Mouse (Mus musculus): Measurements from ENCODE around the gene Mfap3. TPM values are rescaled to one million over a fixed set of nuclear protein-coding genes. Genes with fewer than 3 reads are reported as not detected.

The Mfap3 gene
- polyA plus RNA-seq (2016; fragmentation: Nextera tagmentation; extraction: Ambion mirVana) = 14.6 and 15.9 TPM in 2 replicates

DNA sequence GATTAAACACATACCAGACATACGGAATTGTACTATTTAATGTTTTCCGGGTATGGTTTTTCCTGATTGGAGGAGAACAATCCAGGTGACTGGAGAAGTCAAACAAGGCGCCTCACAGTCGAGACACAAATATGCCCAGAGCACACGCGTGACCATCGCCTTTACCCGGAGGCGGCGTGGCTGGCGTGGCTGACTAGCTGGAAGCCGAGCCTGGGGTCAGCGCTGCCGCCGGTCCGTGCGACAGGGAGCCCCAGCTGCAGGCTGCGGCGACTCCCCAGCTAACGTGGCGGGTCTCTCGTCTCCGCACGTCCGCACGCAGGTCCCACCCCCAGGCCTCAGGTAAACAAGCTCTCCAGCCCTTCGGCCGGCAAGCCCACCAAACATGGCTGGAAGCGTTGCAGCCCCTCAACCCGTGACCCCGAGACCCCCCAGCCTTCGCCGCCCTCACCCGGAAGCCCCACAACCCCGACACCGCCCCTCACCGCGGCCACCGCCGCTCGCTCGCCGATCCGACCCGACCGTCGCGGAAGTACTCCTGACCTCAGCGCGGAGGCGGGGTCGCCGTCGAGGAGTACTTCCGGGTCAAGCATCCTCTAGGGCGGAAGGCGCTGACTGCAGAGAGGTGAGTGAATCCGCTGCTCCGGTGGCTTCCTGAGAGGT lies at the start of gene Mfap3, which contains the start of gene Fam114a2:
Gene Mfap3, plus strand, starts transcription at position 574 of the 660 bp plus-strand sequence.
Gene Fam114a2, minus strand, starts transcription at position 527 of the 660 bp plus-strand sequence.
- peak; percentile 96 for ATAC-seq
- Histone ChIP-seq H3K9me3 (replicated peaks) (no peaks in the 10 kb centered on the region), H3K36me3 (peaks cover 20% of the 10 kb centered on the region), H3K4me2 (peak within 1 kb of the TSS; percentile 84), H3K27ac (peak within 1 kb of the TSS; percentile 73), H3K4me3 (peak within 1 kb of the TSS; percentile 96), H3K27me3 (replicated peaks) (no peaks in the 10 kb centered on the region), H3K9ac (peak within 1 kb of the TSS; percentile 90), H3K4me1 (peaks cover 27% of the 10 kb centered on the region)
- WGBS (ENCODE audit: insufficient replicate concordance) = under 1% methylated on average over 59 of the region's 59 CpGs

DNA sequence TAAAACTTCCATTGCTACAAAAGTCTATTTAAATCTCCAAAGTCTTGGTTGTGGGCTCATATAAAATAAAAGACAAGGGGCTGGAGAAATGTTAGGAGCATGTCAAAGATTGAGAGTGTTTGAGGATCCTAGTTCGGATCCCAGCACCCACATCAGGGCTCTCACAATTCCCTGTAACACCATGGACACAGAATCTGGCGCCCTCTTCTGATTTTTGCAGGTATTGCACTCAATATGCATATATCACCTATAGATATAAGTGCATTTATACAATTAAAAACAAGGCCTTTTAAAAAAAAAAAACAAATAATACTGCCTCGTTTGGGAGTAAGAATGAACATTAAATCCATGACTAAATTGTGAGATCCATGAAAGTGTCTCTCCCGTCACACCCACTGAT lies 49.8 kb upstream of the Mfap3 start:
- Histone ChIP-seq H3K4me2 (no peak overlapping the region), H3K4me3 (no peak overlapping the region), H3K36me3 (no peaks in the 10 kb centered on the region), H3K9ac (no peak overlapping the region), H3K27me3 (replicated peaks) (peaks cover 5% of the 10 kb centered on the region; the same call in 1 of the 2 replicates), H3K9me3 (replicated peaks) (no peaks in the 10 kb centered on the region), H3K4me1 (no peaks in the 10 kb centered on the region), H3K27ac (no peak overlapping the region)
- WGBS (ENCODE audit: insufficient replicate concordance) = 50% methylated on average over 4 of the region's 4 CpGs
- ATAC-seq = no peak

DNA sequence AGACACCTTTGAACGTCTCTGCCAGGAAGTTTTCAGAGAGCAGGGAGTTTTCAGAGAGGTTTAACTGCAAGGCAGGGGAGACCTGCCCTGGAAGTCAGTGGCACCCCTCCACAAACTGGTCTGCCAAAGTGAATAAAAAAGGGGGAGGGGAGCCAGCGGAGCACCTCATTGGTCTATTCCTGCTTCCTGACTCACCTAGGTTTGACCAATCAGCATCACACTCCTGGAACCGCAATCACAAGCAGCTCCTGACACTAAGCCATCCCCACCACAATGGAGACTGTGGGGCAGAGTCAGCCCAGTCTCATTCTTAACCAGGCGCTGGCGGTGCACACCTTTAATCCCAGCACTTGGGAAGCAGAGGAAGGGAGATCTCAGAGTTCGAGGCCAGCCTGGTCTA lies 48.4 kb upstream of the Mfap3 start:
- Histone ChIP-seq H3K9ac (no peak overlapping the region), H3K4me1 (no peaks in the 10 kb centered on the region), H3K36me3 (no peaks in the 10 kb centered on the region), H3K4me3 (no peak overlapping the region), H3K27me3 (replicated peaks) (peaks cover 5% of the 10 kb centered on the region; the same call in 1 of the 2 replicates), H3K9me3 (replicated peaks) (no peaks in the 10 kb centered on the region), H3K27ac (no peak overlapping the region), H3K4me2 (no peak overlapping the region)
- 34% methylated on average over 6 of the region's 6 CpGs for WGBS (ENCODE audit: insufficient replicate concordance)
- ATAC-seq = no peak

DNA sequence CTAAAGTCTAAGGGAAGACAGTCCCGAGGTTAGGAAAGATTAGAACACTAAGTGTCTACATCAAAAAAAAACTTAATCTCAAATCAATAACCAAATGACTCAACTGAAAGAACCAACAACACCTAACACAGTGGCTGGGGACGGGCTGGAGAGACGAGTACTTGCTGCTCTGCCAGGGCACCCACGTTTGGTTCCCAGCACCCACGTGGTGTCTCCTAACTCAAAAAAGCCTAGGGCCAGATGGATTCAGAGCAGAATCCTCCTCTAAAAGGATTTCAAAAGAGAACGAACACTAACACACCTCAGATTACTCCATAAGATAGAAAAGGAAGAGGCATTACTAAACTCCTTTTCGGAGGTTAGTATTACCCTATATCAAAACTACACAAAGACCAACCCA lies 47.5 kb upstream of the Mfap3 start:
- Histone ChIP-seq H3K27me3 (replicated peaks) (peaks cover 5% of the 10 kb centered on the region; the same call in 1 of the 2 replicates), H3K4me3 (no peak overlapping the region), H3K36me3 (no peaks in the 10 kb centered on the region), H3K4me2 (no peak overlapping the region), H3K4me1 (no peaks in the 10 kb centered on the region), H3K27ac (no peak overlapping the region), H3K9me3 (replicated peaks) (no peaks in the 10 kb centered on the region), H3K9ac (no peak overlapping the region)
- no peak for ATAC-seq
- WGBS (ENCODE audit: insufficient replicate concordance) = 63% methylated on average over 7 of the region's 7 CpGs

DNA sequence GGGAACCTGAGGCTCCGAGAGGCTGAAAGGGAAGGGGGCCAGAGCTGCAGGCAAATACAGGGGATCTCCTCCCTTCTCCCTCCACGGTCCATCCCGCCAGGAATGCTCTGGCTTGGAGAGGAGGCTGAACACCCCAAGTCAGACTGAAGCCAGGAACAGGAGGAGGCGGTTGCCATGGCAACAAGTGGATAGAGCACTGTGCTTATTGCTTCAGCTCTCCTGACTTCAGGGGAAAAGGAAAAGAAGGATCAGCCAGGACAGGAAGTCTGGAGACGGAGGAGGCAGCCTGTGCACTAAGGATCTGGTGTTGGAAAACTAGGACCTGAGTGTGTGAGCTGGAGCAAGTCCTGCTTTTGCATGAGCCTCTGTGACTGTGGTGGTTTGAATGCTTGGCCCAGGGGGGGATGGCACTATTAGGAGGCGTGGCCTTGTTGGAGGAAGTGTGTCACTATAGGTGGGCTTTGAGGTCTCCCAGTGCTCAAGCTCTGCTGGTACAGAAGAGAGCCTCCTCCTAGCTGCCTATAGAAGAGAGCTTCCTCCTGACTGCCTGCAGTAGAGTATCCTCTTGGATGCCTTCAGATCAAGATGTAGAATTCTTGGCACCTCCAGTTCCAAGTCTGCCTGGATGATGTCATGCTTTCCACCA lies 44.0 kb upstream of the Mfap3 start:
- H3K9me3 ChIP-seq (replicated peaks) = no peaks in the 10 kb centered on the region
- H3K36me3 ChIP-seq = peaks cover 3% of the 10 kb centered on the region
- H3K4me3 ChIP-seq = no peak overlapping the region
- H3K9ac ChIP-seq = no peak overlapping the region
- H3K27ac ChIP-seq = no peak overlapping the region
- H3K27me3 ChIP-seq (replicated peaks) = peaks cover 5% of the 10 kb centered on the region; the same call in 1 of the 2 replicates
- H3K4me2 ChIP-seq = no peak overlapping the region
- 60% methylated on average over 6 of the region's 6 CpGs for WGBS (ENCODE audit: insufficient replicate concordance)
- H3K4me1 ChIP-seq = no peaks in the 10 kb centered on the region
- no peak for ATAC-seq

DNA sequence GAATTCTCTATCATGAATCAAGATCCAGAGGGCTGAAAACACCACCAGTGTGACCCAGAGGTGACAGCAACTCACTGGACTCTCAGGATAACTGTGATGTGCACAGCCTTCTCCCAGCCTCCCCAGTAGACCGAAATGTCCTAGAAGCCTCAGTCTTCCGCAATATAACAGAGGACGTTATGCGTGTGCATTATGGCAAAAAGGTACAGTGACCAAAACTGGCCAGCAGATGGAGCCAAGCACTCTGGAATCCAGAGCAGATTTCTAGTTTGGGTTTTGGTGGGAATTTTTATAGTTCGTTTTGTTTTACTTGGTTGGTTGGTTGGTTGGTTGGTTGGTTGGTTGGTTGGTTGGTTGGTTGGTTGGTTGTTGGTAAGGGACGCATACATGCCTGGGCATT lies 43.3 kb upstream of the Mfap3 start:
- no peak overlapping the region for H3K4me2 ChIP-seq
- peaks cover under 1% of the 10 kb centered on the region; the same call in 1 of the 2 replicates for H3K27me3 ChIP-seq (replicated peaks)
- no peaks in the 10 kb centered on the region for H3K9me3 ChIP-seq (replicated peaks)
- H3K9ac ChIP-seq = no peak overlapping the region
- H3K4me3 ChIP-seq = no peak overlapping the region
- 45% methylated on average over 6 of the region's 6 CpGs for whole genome bisulfite sequencing (ENCODE audit: insufficient replicate concordance)
- peaks cover 9% of the 10 kb centered on the region for H3K36me3 ChIP-seq
- no peak for ATAC-seq
- no peaks in the 10 kb centered on the region for H3K4me1 ChIP-seq
- H3K27ac ChIP-seq = no peak overlapping the region

DNA sequence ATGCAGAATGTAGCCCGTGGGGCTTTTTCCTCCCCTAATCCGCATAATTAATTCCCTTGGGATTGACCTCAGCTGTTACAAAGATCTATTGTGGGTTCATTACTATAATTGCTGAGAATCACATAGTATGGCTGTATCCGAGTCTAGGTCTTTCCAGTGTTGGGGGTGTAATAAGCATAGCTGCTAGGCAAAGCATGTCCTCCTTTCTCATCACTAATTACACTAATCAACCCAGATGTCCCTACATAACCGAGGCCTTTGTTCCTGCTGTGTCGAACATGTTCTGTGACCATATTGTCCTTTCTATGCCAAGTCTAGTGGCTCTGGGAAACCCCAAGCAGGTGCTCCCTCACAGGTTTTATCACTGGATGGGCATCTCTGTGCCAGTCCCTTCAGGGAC lies 40.4 kb upstream of the Mfap3 start:
- no peaks in the 10 kb centered on the region for H3K4me1 ChIP-seq
- no peaks in the 10 kb centered on the region for H3K9me3 ChIP-seq (replicated peaks)
- H3K9ac ChIP-seq = no peak overlapping the region
- H3K4me3 ChIP-seq = no peak overlapping the region
- H3K27me3 ChIP-seq (replicated peaks) = no peaks in the 10 kb centered on the region
- no peak for ATAC-seq
- H3K27ac ChIP-seq = no peak overlapping the region
- peaks cover 32% of the 10 kb centered on the region for H3K36me3 ChIP-seq
- 74% methylated on average over 5 of the region's 5 CpGs for WGBS (ENCODE audit: insufficient replicate concordance)
- H3K4me2 ChIP-seq = no peak overlapping the region

DNA sequence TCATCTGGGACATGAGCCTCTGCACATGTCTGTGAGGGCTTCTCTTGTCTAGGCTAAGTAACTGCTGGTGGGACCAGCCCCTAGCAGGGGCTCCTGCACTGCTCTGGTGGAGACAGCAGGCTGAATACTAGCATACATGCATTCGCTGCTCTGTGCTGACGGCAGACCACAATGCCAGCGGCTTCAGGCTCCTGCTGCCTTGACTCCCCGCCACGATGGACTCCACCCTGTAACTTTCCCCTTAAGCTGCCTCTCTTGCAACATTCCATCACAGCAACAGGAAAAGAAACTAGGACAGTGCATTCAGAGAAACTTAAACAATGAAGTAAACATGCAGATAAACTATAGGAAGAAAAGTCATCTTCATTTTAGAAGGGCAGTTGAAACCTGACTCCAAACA lies 30.0 kb upstream of the Mfap3 start:
- no peak overlapping the region for H3K4me2 ChIP-seq
- no peak overlapping the region for H3K9ac ChIP-seq
- H3K4me1 ChIP-seq = no peaks in the 10 kb centered on the region
- WGBS (ENCODE audit: insufficient replicate concordance) = 76% methylated on average over 5 of the region's 5 CpGs
- H3K27ac ChIP-seq = no peak overlapping the region
- no peaks in the 10 kb centered on the region for H3K27me3 ChIP-seq (replicated peaks)
- no peak for ATAC-seq
- H3K4me3 ChIP-seq = no peak overlapping the region
- no peaks in the 10 kb centered on the region for H3K9me3 ChIP-seq (replicated peaks)
- peaks cover 80% of the 10 kb centered on the region for H3K36me3 ChIP-seq

DNA sequence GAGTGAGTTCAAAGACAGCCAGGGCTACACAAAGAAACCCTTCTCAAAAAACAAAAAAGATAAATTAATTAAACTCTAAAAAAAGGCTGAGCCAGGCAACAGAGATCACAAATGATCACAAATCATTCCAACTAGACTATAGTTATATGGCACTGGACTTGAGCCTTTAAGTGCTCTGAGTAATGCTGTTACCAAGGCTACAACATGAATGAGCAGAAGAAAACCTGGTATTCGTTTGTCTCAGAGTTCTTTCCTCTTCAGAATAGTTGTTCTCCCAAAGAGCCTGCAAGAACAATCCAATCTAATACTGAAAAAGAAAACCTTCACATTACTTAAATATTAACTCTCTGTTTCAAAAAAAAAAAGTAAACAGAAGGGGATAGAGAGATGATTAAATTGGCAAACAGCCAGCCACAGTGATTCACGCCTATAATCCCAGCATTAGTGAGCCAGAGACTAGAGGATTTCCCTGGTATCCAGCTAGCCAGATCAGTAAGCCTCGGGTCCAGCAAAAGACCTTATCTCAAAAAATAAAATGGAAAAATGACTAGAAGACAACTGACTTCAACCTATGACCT lies 21.9 kb upstream of the Mfap3 start:
- no peak overlapping the region for H3K27ac ChIP-seq
- ATAC-seq = no peak
- no peaks in the 10 kb centered on the region for H3K9me3 ChIP-seq (replicated peaks)
- no peak overlapping the region for H3K9ac ChIP-seq
- H3K36me3 ChIP-seq = peaks cover 92% of the 10 kb centered on the region
- no peak overlapping the region for H3K4me2 ChIP-seq
- no peaks in the 10 kb centered on the region for H3K27me3 ChIP-seq (replicated peaks)
- no peak overlapping the region for H3K4me3 ChIP-seq
- peaks cover 2% of the 10 kb centered on the region for H3K4me1 ChIP-seq
- WGBS (ENCODE audit: insufficient replicate concordance) = 71% methylated on average over 3 of the region's 3 CpGs

DNA sequence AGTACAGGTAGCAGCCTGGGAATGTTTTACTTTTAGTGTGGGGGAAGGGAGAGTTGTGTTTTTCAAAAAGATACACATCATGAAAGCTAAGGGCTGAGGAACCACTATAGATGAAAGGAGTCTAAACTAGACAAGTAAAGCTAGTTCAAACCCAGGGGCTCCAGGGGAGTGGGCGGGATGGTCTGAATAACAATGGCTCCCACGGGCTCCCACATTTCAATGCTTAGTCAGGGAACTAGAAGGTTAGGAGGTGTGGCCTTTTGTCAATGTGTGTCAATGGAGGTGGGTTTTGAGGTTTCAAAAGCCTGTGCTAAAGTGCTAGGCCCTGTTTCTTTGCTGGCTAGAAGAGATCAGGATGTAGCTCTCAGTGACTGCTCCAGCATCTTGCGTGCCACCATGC lies 20.8 kb upstream of the Mfap3 start:
- Histone ChIP-seq H3K9me3 (replicated peaks) (no peaks in the 10 kb centered on the region), H3K9ac (no peak overlapping the region), H3K27ac (no peak overlapping the region), H3K4me2 (no peak overlapping the region), H3K27me3 (replicated peaks) (no peaks in the 10 kb centered on the region), H3K36me3 (peaks cover 89% of the 10 kb centered on the region), H3K4me1 (peaks cover 14% of the 10 kb centered on the region), H3K4me3 (no peak overlapping the region)
- ATAC-seq = no peak
- WGBS (ENCODE audit: insufficient replicate concordance) = 86% methylated on average over 3 of the region's 3 CpGs

DNA sequence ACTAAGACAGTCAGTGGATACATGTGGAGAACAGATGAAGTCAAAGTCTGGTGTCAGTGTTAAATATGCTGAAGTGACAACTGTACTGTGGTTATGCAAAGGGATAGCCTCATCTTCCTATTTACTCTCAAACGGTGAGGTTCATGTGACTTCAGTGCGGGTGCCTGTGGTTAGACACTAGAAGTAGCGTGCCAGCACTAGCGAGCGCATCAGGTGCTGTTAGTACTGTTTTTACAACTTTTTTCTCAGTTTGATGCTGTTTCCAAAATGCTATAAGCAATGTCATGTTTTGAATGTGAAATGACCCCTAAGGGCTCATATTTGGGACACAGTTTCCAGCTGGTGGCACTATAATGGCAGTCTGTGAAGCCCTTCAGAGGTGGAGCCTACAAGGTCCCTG lies 20.2 kb upstream of the Mfap3 start:
- 90% methylated on average over 5 of the region's 5 CpGs for WGBS (ENCODE audit: insufficient replicate concordance)
- H3K9me3 ChIP-seq (replicated peaks) = no peaks in the 10 kb centered on the region
- no peak overlapping the region for H3K27ac ChIP-seq
- peaks cover 89% of the 10 kb centered on the region for H3K36me3 ChIP-seq
- ATAC-seq = no peak
- no peak overlapping the region for H3K4me3 ChIP-seq
- no peaks in the 10 kb centered on the region for H3K27me3 ChIP-seq (replicated peaks)
- H3K9ac ChIP-seq = no peak overlapping the region
- no peak overlapping the region for H3K4me2 ChIP-seq
- H3K4me1 ChIP-seq = peaks cover 16% of the 10 kb centered on the region

DNA sequence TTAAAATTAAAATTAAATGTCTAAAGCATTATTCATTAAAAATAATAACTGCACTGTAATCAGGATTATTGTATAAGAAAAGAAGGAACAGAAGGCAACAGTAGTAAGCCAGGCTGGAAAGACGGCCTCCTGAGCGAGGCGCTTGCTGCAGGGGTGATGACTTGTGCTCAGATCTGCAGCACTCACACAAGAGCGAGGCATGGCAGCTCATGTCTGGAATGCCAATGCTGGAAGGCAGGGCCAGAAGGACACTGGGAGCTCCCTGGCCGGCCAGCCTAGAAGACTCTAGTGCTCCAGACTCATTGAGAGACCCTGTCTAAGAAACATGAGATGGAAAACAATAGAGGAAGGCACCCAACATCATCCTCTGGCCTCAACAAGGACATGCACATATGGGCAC lies 15.3 kb upstream of the Mfap3 start:
- no peak overlapping the region for H3K4me2 ChIP-seq
- no peaks in the 10 kb centered on the region for H3K9me3 ChIP-seq (replicated peaks)
- ATAC-seq = no peak
- no peak overlapping the region for H3K4me3 ChIP-seq
- WGBS (ENCODE audit: insufficient replicate concordance) = 88% methylated on average over 5 of the region's 5 CpGs
- no peaks in the 10 kb centered on the region for H3K27me3 ChIP-seq (replicated peaks)
- H3K9ac ChIP-seq = no peak overlapping the region
- H3K27ac ChIP-seq = no peak overlapping the region
- H3K4me1 ChIP-seq = peaks cover 16% of the 10 kb centered on the region
- H3K36me3 ChIP-seq = peaks cover 92% of the 10 kb centered on the region

Measured in liver, embryonic 12.5 days (tissue).